16 mouse cellular contexts compared by ENCODE assay signal in genomic region chr2:26234771-26235170, GRCm38 (mm10). TPM values are rescaled to one million over a fixed set of nuclear protein-coding genes. Genes with fewer than 3 reads are reported as not detected.
DNase-seq lines count a peak whose midpoint lies in the region; ATAC-seq lines count a peak whose summit lies in the region.
"Had no signal": no experiment of that assay in that cellular context is flagged by ENCODE, and none has a peak within 500 bp of the region (broad histone marks: within the 10 kb centered on the region; RNA-seq: fewer than 3 reads in every experiment).

No protein-coding gene starts in this region.

- H3K4me2 ChIP-seq in heart, embryonic 11.5 days, result no peak overlapping the region; the same call in 1 of the 2 replicates
- H3K4me2 ChIP-seq in midbrain, embryonic 11.5 days, result no peak overlapping the region
- H3K4me2 ChIP-seq in midbrain, embryonic 16.5 days (ENCODE audit: low read length), result no peak overlapping the region
- 0 out of 2 replicates have a peak overlapping the region, but pooled peaks have one; percentile 9 for H3K4me2 ChIP-seq in intestine, embryonic 16.5 days (ENCODE audit: low read depth, low read length)
- H3K4me2 ChIP-seq: midbrain, embryonic 13.5 days had no signal

- no peaks in the 10 kb centered on the region for H3K36me3 ChIP-seq in heart, embryonic 11.5 days (ENCODE audit: control insufficient read depth, insufficient read depth, low read length)
- no peaks in the 10 kb centered on the region for H3K36me3 ChIP-seq in midbrain, embryonic 11.5 days (ENCODE audit: control insufficient read depth, insufficient read depth, low read length)
- no peaks in the 10 kb centered on the region for H3K36me3 ChIP-seq in midbrain, embryonic 16.5 days (ENCODE audit: control insufficient read depth, insufficient read depth, low read length)
- H3K36me3 ChIP-seq in heart, embryonic 10.5 days, result no peaks in the 10 kb centered on the region
- no peaks in the 10 kb centered on the region for H3K36me3 ChIP-seq in intestine, embryonic 16.5 days (ENCODE audit: control insufficient read depth, insufficient read depth, low read length)

- H3K9me3 ChIP-seq in heart, embryonic 11.5 days (replicated peaks; ENCODE audit: control insufficient read depth, low read length), result no peaks in the 10 kb centered on the region
- no peaks in the 10 kb centered on the region for H3K9me3 ChIP-seq in midbrain, embryonic 11.5 days (ENCODE audit: control insufficient read depth, low read length)
- no peaks in the 10 kb centered on the region for H3K9me3 ChIP-seq in midbrain, embryonic 16.5 days (replicated peaks; ENCODE audit: control insufficient read depth, low read length, poor library complexity, severe bottlenecking)
- H3K9me3 ChIP-seq in heart, embryonic 10.5 days, result no peaks in the 10 kb centered on the region
- H3K9me3 ChIP-seq in intestine, embryonic 16.5 days (ENCODE audit: control insufficient read depth, low read length), result no peaks in the 10 kb centered on the region
- H3K9me3 ChIP-seq: midbrain, embryonic 13.5 days had no signal

- no peak for ATAC-seq in heart, embryonic 11.5 days (replicated peaks; ENCODE audit: insufficient number of reproducible peaks, low FRiP score, low TSS enrichment)
- no peak for ATAC-seq in midbrain, embryonic 11.5 days (ENCODE audit: low FRiP score)
- no peak for ATAC-seq in midbrain, embryonic 16.5 days
- ATAC-seq in intestine, embryonic 16.5 days, result 0 out of 2 replicates have a peak, but pooled peaks have one; percentile 10
- no peak for ATAC-seq in CD4-positive, CD25-positive, alpha-beta regulatory T cell, adult 4 months
- ATAC-seq: midbrain, embryonic 13.5 days had no signal

- no peak overlapping the region for H3K9ac ChIP-seq in heart, embryonic 11.5 days (ENCODE audit: low read depth, low read length)
- H3K9ac ChIP-seq in midbrain, embryonic 11.5 days (ENCODE audit: low read length), result no peak overlapping the region
- H3K9ac ChIP-seq in midbrain, embryonic 16.5 days (ENCODE audit: low read depth, low read length), result no peak overlapping the region
- no peak overlapping the region for H3K9ac ChIP-seq in intestine, embryonic 16.5 days (ENCODE audit: low read depth, low read length)
- H3K9ac ChIP-seq: midbrain, embryonic 13.5 days had no signal

- H3K27me3 ChIP-seq in heart, embryonic 11.5 days (ENCODE audit: control insufficient read depth, insufficient read depth, low read length), result no peaks in the 10 kb centered on the region
- no peaks in the 10 kb centered on the region for H3K27me3 ChIP-seq in midbrain, embryonic 11.5 days (ENCODE audit: control insufficient read depth, insufficient read depth, low read length)
- no peaks in the 10 kb centered on the region for H3K27me3 ChIP-seq in midbrain, embryonic 16.5 days (ENCODE audit: control insufficient read depth, insufficient read depth, low read depth, low read length)
- H3K27me3 ChIP-seq in heart, embryonic 10.5 days (ENCODE audit: insufficient read depth, poor library complexity, severe bottlenecking), result no peaks in the 10 kb centered on the region
- H3K27me3 ChIP-seq in intestine, embryonic 16.5 days (replicated peaks; ENCODE audit: control insufficient read depth, insufficient read depth, low read length), result no peaks in the 10 kb centered on the region
- H3K27me3 ChIP-seq: midbrain, embryonic 13.5 days had no signal

- H3K27ac ChIP-seq in heart, embryonic 11.5 days (ENCODE audit: low read depth, low read length), result no peak overlapping the region
- H3K27ac ChIP-seq in midbrain, embryonic 11.5 days (ENCODE audit: low read depth, low read length), result no peak overlapping the region
- no peak overlapping the region for H3K27ac ChIP-seq in midbrain, embryonic 16.5 days (ENCODE audit: low read length)
- no peak overlapping the region for H3K27ac ChIP-seq in heart, embryonic 10.5 days
- H3K27ac ChIP-seq in intestine, embryonic 16.5 days (ENCODE audit: low read length), result peak overlapping the region; percentile 70
- H3K27ac ChIP-seq: macrophage; midbrain, embryonic 13.5 days had no signal

- no peak overlapping the region for H3K4me3 ChIP-seq in heart, embryonic 11.5 days (ENCODE audit: low read depth, low read length)
- H3K4me3 ChIP-seq in midbrain, embryonic 11.5 days (ENCODE audit: low read depth, low read length), result no peak overlapping the region
- H3K4me3 ChIP-seq in midbrain, embryonic 16.5 days (ENCODE audit: low read depth, low read length), result no peak overlapping the region
- H3K4me3 ChIP-seq in heart, embryonic 10.5 days, result 0 out of 2 replicates have a peak overlapping the region, but pooled peaks have one; percentile 12
- H3K4me3 ChIP-seq in intestine, embryonic 16.5 days (ENCODE audit: low read length), result no peak overlapping the region
- H3K4me3 ChIP-seq: midbrain, embryonic 13.5 days had no signal

- DNase-seq in heart, adult 18-20 months, result peak; percentile 68 to 72
- DNase-seq in midbrain, embryonic 11.5 days (ENCODE audit: low spot score, missing footprints), result peak; percentile 54
- DNase-seq in heart, embryonic 10.5 days (ENCODE audit: low spot score), result no peak
- DNase-seq in lung, postnatal 4 days, result no peak
- DNase-seq: cerebellum, adult 9-11 months; embryo, embryonic 11 days; gastrocnemius, postnatal 10 days; left cerebral cortex, postnatal 4 days had no signal

- 71% methylated on average over 2 of the region's 2 CpGs for WGBS in heart, embryonic 11.5 days (ENCODE audit: insufficient replicate concordance)
- 92% methylated on average over 2 of the region's 2 CpGs for WGBS in midbrain, embryonic 11.5 days
- 85% methylated on average over 2 of the region's 2 CpGs for WGBS in midbrain, embryonic 16.5 days
- 70% methylated on average over 2 of the region's 2 CpGs for WGBS in heart, embryonic 10.5 days
- WGBS in intestine, embryonic 16.5 days, result 58% methylated on average over 2 of the region's 2 CpGs

- peaks cover 24% of the 10 kb centered on the region for H3K4me1 ChIP-seq in heart, embryonic 11.5 days (ENCODE audit: control insufficient read depth, insufficient read depth, low read length)
- peaks cover 14% of the 10 kb centered on the region; the same call in 1 of the 2 replicates for H3K4me1 ChIP-seq in midbrain, embryonic 11.5 days (ENCODE audit: control insufficient read depth, insufficient read depth, low read length)
- H3K4me1 ChIP-seq in midbrain, embryonic 16.5 days (ENCODE audit: control insufficient read depth, insufficient read depth, low read length), result peaks cover 9% of the 10 kb centered on the region
- H3K4me1 ChIP-seq in heart, embryonic 10.5 days, result peaks cover 49% of the 10 kb centered on the region
- H3K4me1 ChIP-seq in intestine, embryonic 16.5 days (ENCODE audit: control insufficient read depth, insufficient read depth, low read length), result peaks cover 28% of the 10 kb centered on the region

RNA-seq across cellular contexts. Expression of gene Qsox2, which starts 2.6 kb away (rescaled TPM):
- total RNA-seq in heart, adult 18-20 months (2021), result 10 to 100 TPM; 13.8 TPM
- 11.8 and 15.6 TPM in 2 replicates for polyA plus RNA-seq in heart, embryonic 11.5 days (2014; fragmentation: Nextera tagmentation; extraction: Ambion mirVana)
- polyA plus RNA-seq in midbrain, embryonic 11.5 days (2014; fragmentation: Nextera tagmentation; extraction: Ambion mirVana), result 18.2 and 18.4 TPM in 2 replicates
- 17.2 and 18.4 TPM in 2 replicates for polyA plus RNA-seq in midbrain, embryonic 16.5 days (2015; fragmentation: Nextera tagmentation; extraction: Ambion mirVana)
- polyA plus RNA-seq in heart, embryonic 10.5 days (2016; fragmentation: Nextera tagmentation; extraction: Ambion mirVana), result 16.5 and 18.8 TPM in 2 replicates
- polyA plus RNA-seq in intestine, embryonic 16.5 days (2015; fragmentation: Nextera tagmentation; extraction: Ambion mirVana), result 23.8 and 25.1 TPM in 2 replicates
- 1 to 10 TPM; 2.0 to 2.1 TPM for polyA plus RNA-seq in CD4-positive, CD25-positive, alpha-beta regulatory T cell, adult 4 months (2017; shearing (Covaris generic))

RNA-seq across cellular contexts. Expression of gene Lhx3, which starts 26.7 kb away (rescaled TPM):
- not detected for total RNA-seq in heart, adult 18-20 months (2021)
- 0.59 and 0.63 TPM in 2 replicates for polyA plus RNA-seq in heart, embryonic 11.5 days (2014; fragmentation: Nextera tagmentation; extraction: Ambion mirVana)
- 0.10 and 0.30 TPM in 2 replicates for polyA plus RNA-seq in midbrain, embryonic 11.5 days (2014; fragmentation: Nextera tagmentation; extraction: Ambion mirVana)
- polyA plus RNA-seq in midbrain, embryonic 16.5 days (2015; fragmentation: Nextera tagmentation; extraction: Ambion mirVana), result not detected in 2 replicates
- polyA plus RNA-seq in heart, embryonic 10.5 days (2016; fragmentation: Nextera tagmentation; extraction: Ambion mirVana), result 0.09 and 0.48 TPM in 2 replicates
- polyA plus RNA-seq in intestine, embryonic 16.5 days (2015; fragmentation: Nextera tagmentation; extraction: Ambion mirVana), result 0.09 TPM in 1 of 2 replicates, not detected in the other
- not detected for polyA plus RNA-seq in CD4-positive, CD25-positive, alpha-beta regulatory T cell, adult 4 months (2017; shearing (Covaris generic))
- total RNA-seq: gastrocnemius, postnatal 10 days; hematopoietic stem cell, adult 5-6 weeks; left cerebral cortex, postnatal 4 days had no signal
- polyA plus RNA-seq: liver, embryonic 16.5 days; macrophage had no signal

RNA-seq across cellular contexts. Expression of gene Ccdc187, which starts 59.6 kb away (rescaled TPM):
- under 1 TPM; 0.05 to 0.13 TPM for total RNA-seq in heart, adult 18-20 months (2021)
- polyA plus RNA-seq in heart, embryonic 11.5 days (2014; fragmentation: Nextera tagmentation; extraction: Ambion mirVana), result 0.09 TPM in 1 of 2 replicates, not detected in the other
- 0.05 and 0.10 TPM in 2 replicates for polyA plus RNA-seq in midbrain, embryonic 11.5 days (2014; fragmentation: Nextera tagmentation; extraction: Ambion mirVana)
- 0.21 and 0.29 TPM in 2 replicates for polyA plus RNA-seq in midbrain, embryonic 16.5 days (2015; fragmentation: Nextera tagmentation; extraction: Ambion mirVana)
- 0.02 TPM in 1 of 2 replicates, not detected in the other for polyA plus RNA-seq in heart, embryonic 10.5 days (2016; fragmentation: Nextera tagmentation; extraction: Ambion mirVana)
- 0.26 and 0.27 TPM in 2 replicates for polyA plus RNA-seq in intestine, embryonic 16.5 days (2015; fragmentation: Nextera tagmentation; extraction: Ambion mirVana)
- polyA plus RNA-seq in CD4-positive, CD25-positive, alpha-beta regulatory T cell, adult 4 months (2017; shearing (Covaris generic)), result not detected
- total RNA-seq: hematopoietic stem cell, adult 5-6 weeks had no signal
- polyA plus RNA-seq: macrophage had no signal

Comparison
In these comparisons a context has a peak if more than half of its experiments do, and no peak if none do; other contexts are left out.
1. DNase-seq: peak in heart, adult 18-20 months (2 of 2) and midbrain, embryonic 11.5 days (single experiment); none in heart, embryonic 10.5 days (single experiment) and lung, postnatal 4 days (0 of 2).